Mouse (Mus musculus): Measurements from ENCODE around the gene Nynrin. TPM values are rescaled to one million over a fixed set of nuclear protein-coding genes. Genes with fewer than 3 reads are reported as not detected.

Nynrin gene
- polyA plus RNA-seq, 1 experiment from 2014 or later = 10.7 TPM

DNA sequence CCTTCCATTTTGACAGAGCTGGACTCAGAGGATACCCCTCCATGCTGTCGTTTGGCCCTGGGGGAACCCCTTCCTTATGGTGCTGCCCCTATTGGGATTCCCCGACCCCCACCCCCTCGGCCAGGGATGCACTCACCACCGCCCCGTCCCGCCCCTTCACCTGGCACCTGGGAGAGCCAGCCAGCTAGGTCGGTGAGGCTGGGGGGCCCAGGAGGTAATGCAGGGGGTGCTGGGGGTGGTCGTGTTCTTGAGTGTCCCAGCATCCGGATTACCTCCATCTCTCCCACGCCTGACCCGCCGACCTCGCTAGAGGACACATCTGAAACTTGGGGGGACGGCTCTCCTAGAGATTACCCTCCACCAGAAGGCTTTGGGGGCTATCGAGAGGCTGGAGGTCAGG, 27.7 kb upstream of the Nynrin start:
- Histone ChIP-seq H3K27me3 (peaks cover 4% of the 10 kb centered on the region; the same call in 1 of the 2 replicates), H3K9me3 (no peaks in the 10 kb centered on the region), H3K4me3 (peak overlapping the region; percentile 59), H3K27ac (replicated peaks) (peak overlapping the region; percentile 80), H3K9ac (replicated peaks) (peak overlapping the region; percentile 29), H3K4me1 (peaks cover 45% of the 10 kb centered on the region), H3K36me3 (no peaks in the 10 kb centered on the region), H3K4me2 (replicated peaks) (peak overlapping the region; percentile 92)
- WGBS = 5% methylated on average over 15 of the region's 15 CpGs
- ATAC-seq (replicated peaks) = no peak

DNA sequence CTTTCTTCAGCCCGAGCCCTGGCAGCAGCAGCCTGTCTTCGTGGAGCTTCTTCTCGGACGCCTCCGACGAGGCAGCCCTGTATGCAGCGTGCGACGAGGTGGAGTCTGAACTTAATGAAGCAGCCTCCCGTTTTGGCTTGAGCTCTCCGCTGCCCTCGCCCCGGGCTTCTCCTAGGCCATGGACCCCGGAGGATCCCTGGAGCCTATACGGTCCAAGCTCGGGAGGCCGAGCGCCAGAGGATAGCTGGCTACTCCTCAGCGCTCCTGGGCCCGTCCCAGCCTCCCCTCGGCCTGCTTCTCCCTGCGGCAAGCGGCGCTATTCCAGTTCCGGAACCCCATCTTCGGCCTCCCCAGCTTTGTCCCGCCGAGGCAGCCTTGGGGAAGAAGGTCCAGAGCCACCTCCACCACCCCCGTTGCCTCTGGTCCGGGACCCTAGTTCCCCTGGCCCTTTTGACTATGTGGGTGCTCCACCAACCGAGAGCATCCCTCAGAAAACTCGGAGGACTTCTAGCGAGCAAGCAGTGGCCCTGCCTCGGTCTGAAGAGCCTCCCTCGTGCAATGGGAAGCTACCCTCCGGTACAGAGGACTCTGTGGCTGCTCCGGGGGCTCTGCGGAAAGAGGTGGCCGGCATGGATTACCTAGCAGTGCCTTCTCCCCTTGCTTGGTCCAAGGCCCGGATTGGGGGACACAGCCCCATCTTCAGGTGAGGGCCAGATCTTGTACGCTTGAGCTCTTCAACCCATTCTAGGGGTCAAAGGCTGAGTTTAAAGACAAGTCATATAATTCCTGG, 27.1 kb upstream of the Nynrin start:
- Histone ChIP-seq H3K27me3 (peaks cover 4% of the 10 kb centered on the region; the same call in 1 of the 2 replicates), H3K9me3 (no peaks in the 10 kb centered on the region), H3K4me2 (replicated peaks) (peak overlapping the region; percentile 92), H3K27ac (replicated peaks) (peak overlapping the region; percentile 80; the same call in 1 of the 2 replicates), H3K4me1 (peaks cover 45% of the 10 kb centered on the region), H3K9ac (replicated peaks) (peak overlapping the region; percentile 29; the same call in 1 of the 2 replicates), H3K4me3 (peak overlapping the region; percentile 59), H3K36me3 (no peaks in the 10 kb centered on the region)
- 8% methylated on average over 41 of the region's 41 CpGs for WGBS
- no peak for ATAC-seq (replicated peaks)

DNA sequence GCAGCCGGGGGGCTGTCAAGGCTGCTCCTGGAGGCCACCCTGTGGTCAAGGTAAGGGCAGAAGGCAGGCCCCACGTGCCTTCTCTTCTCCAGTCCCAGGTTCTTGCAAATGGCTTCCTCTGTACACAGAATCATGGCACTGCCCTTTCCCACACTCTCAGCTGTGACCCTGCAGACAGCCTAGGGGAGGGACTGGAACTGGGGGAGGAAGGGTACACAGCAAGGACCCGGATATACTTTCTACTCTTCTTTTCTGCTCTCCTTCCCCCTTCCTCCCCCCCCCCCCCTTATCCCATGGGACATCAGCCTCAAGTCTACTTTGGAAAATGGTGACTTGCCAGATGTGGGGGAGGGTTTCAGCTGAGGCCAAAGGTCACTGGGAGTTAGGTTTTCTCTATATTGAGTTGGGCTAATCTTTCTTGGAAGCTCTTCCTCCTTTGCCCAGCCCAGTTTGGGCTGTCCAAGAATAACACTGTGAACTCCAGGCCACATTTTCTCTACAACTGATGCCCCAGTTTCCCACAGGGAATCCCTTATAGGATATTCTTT, 25.0 kb upstream of the Nynrin start:
- H3K4me1 ChIP-seq = peaks cover 32% of the 10 kb centered on the region
- H3K9me3 ChIP-seq = no peaks in the 10 kb centered on the region
- no peak overlapping the region for H3K4me3 ChIP-seq
- ATAC-seq (replicated peaks) = no peak
- WGBS = 56% methylated on average over 3 of the region's 3 CpGs
- H3K36me3 ChIP-seq = no peaks in the 10 kb centered on the region
- no peak overlapping the region for H3K4me2 ChIP-seq (replicated peaks)
- no peak overlapping the region for H3K27ac ChIP-seq (replicated peaks)
- peaks cover 4% of the 10 kb centered on the region; the same call in 1 of the 2 replicates for H3K27me3 ChIP-seq
- H3K9ac ChIP-seq (replicated peaks) = no peak overlapping the region

DNA sequence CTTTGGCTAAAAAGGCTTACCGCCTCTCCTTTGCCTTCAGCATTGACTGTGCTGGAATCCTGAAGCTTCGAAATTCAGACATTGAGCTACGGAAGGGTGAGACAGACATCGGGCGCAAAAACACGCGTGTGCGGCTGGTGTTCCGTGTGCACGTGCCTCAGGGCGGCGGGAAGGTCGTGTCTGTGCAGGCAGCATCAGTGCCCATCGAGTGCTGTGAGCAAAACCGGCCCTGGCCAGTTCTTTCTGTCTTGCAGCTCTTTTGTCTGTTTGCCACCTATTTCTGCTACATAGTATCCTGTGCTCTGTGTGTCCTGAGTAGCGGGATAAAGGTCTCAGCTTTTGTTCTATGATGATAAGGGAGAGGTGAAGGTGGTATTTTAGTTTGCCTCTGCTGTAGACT, 24.0 kb upstream of the Nynrin start:
- H3K9ac ChIP-seq (replicated peaks) = no peak overlapping the region
- peaks cover 4% of the 10 kb centered on the region; the same call in 1 of the 2 replicates for H3K27me3 ChIP-seq
- 91% methylated on average over 16 of the region's 16 CpGs for WGBS
- ATAC-seq (replicated peaks) = no peak
- H3K36me3 ChIP-seq = no peaks in the 10 kb centered on the region
- H3K4me3 ChIP-seq = no peak overlapping the region
- no peak overlapping the region for H3K4me2 ChIP-seq (replicated peaks)
- H3K27ac ChIP-seq (replicated peaks) = no peak overlapping the region
- peaks cover 22% of the 10 kb centered on the region for H3K4me1 ChIP-seq
- no peaks in the 10 kb centered on the region for H3K9me3 ChIP-seq

- Histone ChIP-seq H3K9ac (replicated peaks) (no peak overlapping the region), H3K4me3 (no peak overlapping the region), H3K4me1 (peaks cover 17% of the 10 kb centered on the region), H3K27ac (replicated peaks) (no peak overlapping the region), H3K36me3 (no peaks in the 10 kb centered on the region), H3K4me2 (replicated peaks) (no peak overlapping the region), H3K27me3 (peaks cover 4% of the 10 kb centered on the region; the same call in 1 of the 2 replicates), H3K9me3 (no peaks in the 10 kb centered on the region)
- no peak for ATAC-seq (replicated peaks)
- 91% methylated on average over 4 of the region's 4 CpGs for WGBS
These were observed 23.5 kb upstream of the Nynrin start for GRCm38 (mm10) chr14:55830331-55830730.

DNA sequence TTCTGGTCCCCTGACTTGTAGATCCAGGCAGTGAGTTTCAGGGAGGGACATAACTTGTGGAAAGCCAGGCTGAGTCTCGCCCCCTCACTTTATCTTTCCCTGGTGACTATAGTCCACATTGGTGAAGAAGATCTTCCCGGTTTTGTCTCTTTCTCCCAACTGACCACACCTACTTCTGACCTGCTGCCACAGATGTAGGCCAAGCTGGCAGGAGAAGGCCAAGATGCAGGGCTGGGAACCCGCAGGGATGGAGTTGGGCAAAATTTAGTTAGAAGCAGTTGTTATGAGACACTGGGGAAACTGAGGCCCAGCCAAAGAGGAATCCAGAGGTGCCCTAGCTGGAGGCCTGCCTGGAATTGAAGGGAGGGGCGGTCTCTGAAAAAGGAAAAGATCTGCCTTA, 20.7 kb upstream of the Nynrin start:
- no peak overlapping the region for H3K4me2 ChIP-seq (replicated peaks)
- no peaks in the 10 kb centered on the region for H3K27me3 ChIP-seq
- H3K9me3 ChIP-seq = no peaks in the 10 kb centered on the region
- WGBS = 86% methylated on average over 4 of the region's 4 CpGs
- H3K36me3 ChIP-seq = no peaks in the 10 kb centered on the region
- no peak overlapping the region for H3K4me3 ChIP-seq
- H3K9ac ChIP-seq (replicated peaks) = no peak overlapping the region
- no peak overlapping the region for H3K27ac ChIP-seq (replicated peaks)
- ATAC-seq (replicated peaks) = no peak
- H3K4me1 ChIP-seq = no peaks in the 10 kb centered on the region

DNA sequence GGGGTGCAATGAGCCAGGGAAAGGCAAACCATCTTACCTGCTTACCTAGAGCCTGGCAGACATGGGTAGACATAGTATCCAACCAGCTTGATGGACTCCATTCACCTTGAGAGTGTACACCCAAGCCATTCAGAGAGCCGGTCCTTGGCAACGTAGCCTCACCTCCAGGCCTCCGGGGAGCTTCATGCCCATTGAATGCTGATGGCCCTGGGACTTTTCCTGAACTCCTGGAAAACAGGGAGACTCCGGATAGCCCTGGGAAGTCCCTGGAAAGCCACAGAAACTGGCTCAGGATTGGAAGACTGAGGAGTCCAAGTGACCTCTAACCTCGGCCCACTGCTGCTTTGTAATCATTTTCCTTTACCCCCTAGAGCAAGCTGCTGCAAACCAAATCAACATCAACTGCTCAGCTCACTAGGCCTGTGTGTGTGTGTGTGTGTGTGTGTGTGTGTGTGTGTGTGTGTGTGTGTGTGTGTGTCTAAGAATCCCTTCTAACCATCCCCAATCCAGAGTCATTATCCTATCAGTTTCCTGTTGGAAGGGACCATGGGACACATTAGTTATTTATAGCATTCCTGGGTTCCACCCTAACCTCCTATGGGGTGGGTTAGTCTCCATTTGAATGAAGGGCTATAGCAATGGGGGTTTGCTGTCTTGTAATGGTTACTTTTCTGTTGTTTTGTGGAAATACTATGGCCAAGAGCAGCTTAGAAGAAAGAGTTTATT, 18.8 kb upstream of the Nynrin start:
- H3K36me3 ChIP-seq = no peaks in the 10 kb centered on the region
- H3K27me3 ChIP-seq = no peaks in the 10 kb centered on the region
- WGBS = 71% methylated on average over 5 of the region's 5 CpGs
- no peak overlapping the region for H3K4me2 ChIP-seq (replicated peaks)
- no peaks in the 10 kb centered on the region for H3K4me1 ChIP-seq
- H3K9ac ChIP-seq (replicated peaks) = no peak overlapping the region
- H3K4me3 ChIP-seq = no peak overlapping the region
- H3K9me3 ChIP-seq = no peaks in the 10 kb centered on the region
- H3K27ac ChIP-seq (replicated peaks) = no peak overlapping the region
- no peak for ATAC-seq (replicated peaks)

DNA sequence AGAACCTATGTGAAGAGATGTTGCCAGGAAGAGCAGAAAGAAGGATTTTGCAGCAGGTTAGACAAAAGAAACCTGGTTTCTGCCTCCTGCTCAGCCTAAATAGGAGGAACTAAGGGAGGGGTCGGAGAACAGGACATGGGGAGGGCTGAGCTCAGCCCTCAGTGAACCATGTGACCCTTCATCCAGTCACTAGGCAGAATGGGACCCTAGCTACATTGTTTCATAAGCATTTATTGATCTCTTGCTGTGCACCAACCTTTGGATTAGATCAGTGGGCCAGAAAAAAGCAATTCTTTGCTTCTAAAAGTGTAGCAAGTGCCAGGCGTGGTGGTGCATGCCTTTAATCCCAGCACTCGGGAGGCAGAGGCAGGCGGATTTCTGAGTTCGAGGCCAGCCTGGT, 15.5 kb upstream of the Nynrin start:
- no peak for ATAC-seq (replicated peaks)
- H3K9ac ChIP-seq (replicated peaks) = no peak overlapping the region

DNA sequence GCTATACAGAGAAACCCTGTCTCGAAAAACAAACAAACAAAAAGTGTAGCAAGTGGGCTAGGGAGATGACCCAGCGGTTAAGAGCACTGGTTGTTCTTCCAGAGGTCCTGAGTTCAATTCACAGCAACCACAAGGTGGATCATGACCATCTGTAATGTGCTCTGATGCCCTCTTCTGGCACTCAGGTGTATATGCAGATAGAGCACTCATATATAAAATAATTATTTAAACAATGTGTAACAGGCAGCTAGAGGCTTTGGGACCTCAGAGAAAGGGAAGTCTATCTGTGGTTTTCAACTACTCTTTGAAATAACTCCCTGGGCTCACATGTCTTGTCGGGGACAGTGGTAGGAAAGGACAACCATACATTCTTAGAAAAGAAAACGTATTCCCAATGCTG, 15.1 kb upstream of the Nynrin start:
- no peak overlapping the region for H3K27ac ChIP-seq (replicated peaks)
- H3K36me3 ChIP-seq = no peaks in the 10 kb centered on the region
- no peak overlapping the region for H3K4me2 ChIP-seq (replicated peaks)
- no peak overlapping the region for H3K9ac ChIP-seq (replicated peaks)
- ATAC-seq (replicated peaks) = no peak
- no peaks in the 10 kb centered on the region for H3K9me3 ChIP-seq
- H3K4me3 ChIP-seq = no peak overlapping the region
- no peaks in the 10 kb centered on the region for H3K27me3 ChIP-seq
- no peaks in the 10 kb centered on the region for H3K4me1 ChIP-seq
- WGBS = 90% methylated on average over 4 of the region's 4 CpGs

More for the DNA sequence above, 15.5 kb upstream of the Nynrin start:
- Histone ChIP-seq H3K4me2 (replicated peaks) (no peak overlapping the region), H3K36me3 (no peaks in the 10 kb centered on the region), H3K4me1 (no peaks in the 10 kb centered on the region), H3K4me3 (no peak overlapping the region), H3K9me3 (no peaks in the 10 kb centered on the region), H3K27me3 (no peaks in the 10 kb centered on the region), H3K27ac (replicated peaks) (no peak overlapping the region)
- 87% methylated on average over 5 of the region's 5 CpGs for WGBS

DNA sequence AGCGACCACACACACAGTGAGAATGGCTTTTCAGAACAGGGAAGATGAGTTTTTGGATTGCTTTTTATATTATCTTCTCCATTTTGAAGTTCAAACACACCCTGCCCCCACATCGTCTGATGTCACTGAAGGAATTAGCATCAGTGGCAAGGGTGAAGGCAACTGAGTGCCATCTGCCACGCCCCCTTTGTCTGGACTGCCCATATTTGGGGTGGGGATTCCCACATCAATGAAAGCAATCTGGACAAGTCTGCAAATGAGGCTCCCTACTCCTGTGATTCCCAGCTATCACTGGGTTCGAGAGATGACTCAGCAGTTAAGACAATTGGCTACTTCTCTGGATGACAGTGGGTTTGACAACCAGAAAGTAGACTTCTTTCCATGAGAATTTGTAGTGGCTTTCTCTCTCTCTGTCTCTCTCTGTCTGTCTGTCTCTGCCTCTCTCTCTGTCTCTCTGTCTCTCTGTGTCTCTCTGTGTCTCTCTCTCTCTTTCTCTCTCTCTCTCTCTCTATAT, 12.9 kb upstream of the Nynrin start:
- no peaks in the 10 kb centered on the region for H3K27me3 ChIP-seq
- no peak for ATAC-seq (replicated peaks)
- no peaks in the 10 kb centered on the region for H3K9me3 ChIP-seq
- no peak overlapping the region for H3K4me3 ChIP-seq
- H3K4me2 ChIP-seq (replicated peaks) = no peak overlapping the region
- no peak overlapping the region for H3K27ac ChIP-seq (replicated peaks)
- no peak overlapping the region for H3K9ac ChIP-seq (replicated peaks)
- 67% methylated on average over 4 of the region's 4 CpGs for WGBS
- no peaks in the 10 kb centered on the region for H3K4me1 ChIP-seq
- H3K36me3 ChIP-seq = no peaks in the 10 kb centered on the region

DNA sequence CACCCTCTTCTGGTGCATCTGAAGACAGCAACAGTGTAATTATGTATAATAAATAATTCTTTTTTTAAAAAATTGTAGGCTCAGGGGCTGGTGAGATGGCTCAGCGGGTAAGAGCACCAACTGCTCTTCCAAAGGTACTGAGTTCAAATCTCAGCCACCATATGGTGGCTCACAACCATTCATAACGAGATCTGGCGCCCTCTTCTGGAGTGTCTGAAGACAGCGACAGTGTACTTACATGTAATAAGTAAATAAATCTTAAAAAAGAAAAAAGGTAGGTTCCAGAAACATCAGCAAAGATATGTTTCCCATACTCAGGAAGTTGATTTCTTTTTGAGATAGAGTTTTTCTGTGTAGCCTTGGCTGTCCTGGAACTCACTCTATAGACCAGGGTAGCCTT, 11.0 kb upstream of the Nynrin start:
- ATAC-seq (replicated peaks) = no peak
- no peaks in the 10 kb centered on the region for H3K36me3 ChIP-seq
- no peaks in the 10 kb centered on the region for H3K27me3 ChIP-seq
- no peak overlapping the region for H3K4me2 ChIP-seq (replicated peaks)
- no peak overlapping the region for H3K9ac ChIP-seq (replicated peaks)
- no peak overlapping the region for H3K27ac ChIP-seq (replicated peaks)
- H3K4me3 ChIP-seq = no peak overlapping the region
- no peaks in the 10 kb centered on the region for H3K9me3 ChIP-seq
- H3K4me1 ChIP-seq = no peaks in the 10 kb centered on the region
- WGBS = 79% methylated on average over 4 of the region's 4 CpGs

Measured in forebrain, embryonic 15.5 days (tissue).